Mouse (Mus musculus) brown adipose tissue, adult 24 weeks (tissue): ENCODE measurements around the gene Nme6. TPM values are rescaled to one million over a fixed set of nuclear protein-coding genes. Genes with fewer than 3 reads are reported as not detected.
A peak's percentile ranks its signal among the peaks of the same experiment; 100 is the strongest.

ENCODE experiments used
- H3K27ac ChIP-seq: fragments of 200-500 bp; replicated peaks from 2 replicates; pipeline ENCODE4 v1.5.1; 2012; ENCODE audit warnings: low read depth, mild to moderate bottlenecking, low read length
- H3K4me1 ChIP-seq: fragments of 200-500 bp; 2 replicates; pipeline ENCODE4 v1.6.1; 2012; ENCODE audit warnings: low read length, mixed read lengths; ENCODE audit not compliant: control insufficient read depth, insufficient read depth, insufficient read length
- H3K4me3 ChIP-seq: fragments of 200-500 bp; 2 replicates; pipeline ENCODE4 v1.5.1; 2012; ENCODE audit warnings: low read depth, mild to moderate bottlenecking, low read length, moderate library complexity; ENCODE audit not compliant: insufficient read depth
- polyA plus RNA-seq: library from polyadenylated mRNA; stranded (reverse); fragments of >200 nt; gene quantifications from 2 replicates; pipeline ENCODE4 v1.2.4, GENCODE M21; 2012; ENCODE audit not compliant: missing spikeins, insufficient read depth, insufficient read length

Nme6 gene
- polyA plus RNA-seq, 1 experiment: 11.3 TPM

GRCm38 (mm10) chr9:109850099-109850498 is 17.6 kb downstream of the Nme6 start:
- Histone ChIP-seq H3K4me3 (no peak overlapping the region), H3K27ac (no peak overlapping the region), H3K4me1 (no peaks in the 10 kb centered on the region)

GRCm38 (mm10) chr9:109854341-109854740 is 21.8 kb downstream of the Nme6 start:
- no peak overlapping the region for H3K4me3 ChIP-seq
- no peak overlapping the region for H3K27ac ChIP-seq
- H3K4me1 ChIP-seq: no peaks in the 10 kb centered on the region

GRCm38 (mm10) chr9:109855947-109856346 is 23.4 kb downstream of the Nme6 start:
- Histone ChIP-seq H3K27ac (no peak overlapping the region), H3K4me3 (no peak overlapping the region), H3K4me1 (no peaks in the 10 kb centered on the region)

GRCm38 (mm10) chr9:109862397-109863044 is 30.0 kb downstream of the Nme6 start:
- Histone ChIP-seq H3K4me1 (no peaks in the 10 kb centered on the region), H3K4me3 (no peak overlapping the region)

GRCm38 (mm10) chr9:109863085-109863484 is 30.5 kb downstream of the Nme6 start:
- no peak overlapping the region for H3K4me3 ChIP-seq
- H3K27ac ChIP-seq: no peak overlapping the region
- no peaks in the 10 kb centered on the region for H3K4me1 ChIP-seq

More at GRCm38 (mm10) chr9:109862397-109863044, 30.0 kb downstream of the Nme6 start:
- no peak overlapping the region for H3K27ac ChIP-seq

GRCm38 (mm10) chr9:109866218-109866617 is 33.7 kb downstream of the Nme6 start:
- no peaks in the 10 kb centered on the region for H3K4me1 ChIP-seq
- H3K4me3 ChIP-seq: no peak overlapping the region
- H3K27ac ChIP-seq: no peak overlapping the region

- Histone ChIP-seq H3K4me3 (no peak overlapping the region), H3K4me1 (no peaks in the 10 kb centered on the region), H3K27ac (no peak overlapping the region)
Measured at GRCm38 (mm10) chr9:109870983-109871572, 38.5 kb downstream of the Nme6 start.

- H3K4me1 ChIP-seq: peaks cover 6% of the 10 kb centered on the region; the same call in 1 of the 2 replicates
- H3K4me3 ChIP-seq: peak within 1 kb of the TSS; percentile 81
- peak within 1 kb of the TSS; percentile 20; the same call in 1 of the 2 replicates for H3K27ac ChIP-seq
Measured at GRCm38 (mm10) chr9:109874797-109875691, 42.5 kb downstream of the Nme6 start, which contains the start of gene Cdc25a. Cdc25a (plus strand) TSS chr9:109875579.

- peaks cover 6% of the 10 kb centered on the region; the same call in 1 of the 2 replicates for H3K4me1 ChIP-seq
- peak overlapping the region; percentile 81 for H3K4me3 ChIP-seq
- peak overlapping the region; percentile 20; the same call in 1 of the 2 replicates for H3K27ac ChIP-seq
Measured at GRCm38 (mm10) chr9:109875695-109876601, 43.4 kb downstream of the Nme6 start.

GRCm38 (mm10) chr9:109876756-109877155 is 44.2 kb downstream of the Nme6 start:
- Histone ChIP-seq H3K4me1 (peaks cover 6% of the 10 kb centered on the region; the same call in 1 of the 2 replicates), H3K27ac (no peak overlapping the region), H3K4me3 (peak overlapping the region; percentile 81)

- H3K27ac ChIP-seq: no peak overlapping the region
- H3K4me1 ChIP-seq: peaks cover 6% of the 10 kb centered on the region; the same call in 1 of the 2 replicates
- H3K4me3 ChIP-seq: no peak overlapping the region
Measured at GRCm38 (mm10) chr9:109877666-109878065, 45.1 kb downstream of the Nme6 start.

- H3K4me1 ChIP-seq: peaks cover 6% of the 10 kb centered on the region; the same call in 1 of the 2 replicates
- H3K27ac ChIP-seq: no peak overlapping the region
- H3K4me3 ChIP-seq: no peak overlapping the region
Measured at GRCm38 (mm10) chr9:109879305-109879704, 46.8 kb downstream of the Nme6 start.

GRCm38 (mm10) chr9:109886259-109886658 is 53.7 kb downstream of the Nme6 start:
- Histone ChIP-seq H3K4me1 (no peaks in the 10 kb centered on the region), H3K27ac (no peak overlapping the region), H3K4me3 (no peak overlapping the region)

GRCm38 (mm10) chr9:109887321-109887720 is 54.8 kb downstream of the Nme6 start:
- Histone ChIP-seq H3K4me3 (no peak overlapping the region), H3K4me1 (no peaks in the 10 kb centered on the region), H3K27ac (no peak overlapping the region)
